Mouse (Mus musculus) lung, embryonic 14.5 days (tissue): ENCODE results near the gene Chrm3. TPM values are rescaled to one million over a fixed set of nuclear protein-coding genes. Genes with fewer than 3 reads are reported as not detected.
A peak's percentile ranks its signal among the peaks of the same experiment; 100 is the strongest.

ENCODE experiments used
- ATAC-seq: fragments of 200-750 bp; cut with Nextera tagmentation; 2 replicates; pipeline ENCODE4 v1.8.0; 2017; ENCODE audit warnings: mild to moderate bottlenecking, moderate TSS enrichment, moderate library complexity; ENCODE audit not compliant: insufficient read depth
- DNase-seq: peaks from one replicate; pipeline ENCODE4 v3.0.0-alpha.2; 2015
- H3K27ac ChIP-seq: fragments of 300-500 bp; sonication (generic); 2 replicates; pipeline ENCODE4 v1.5.1; 2014; ENCODE audit warnings: low read depth, mild to moderate bottlenecking, moderate library complexity
- H3K27me3 ChIP-seq: fragments of 300-500 bp; sonication (generic); 2 replicates; pipeline ENCODE4 v1.6.1; 2014; ENCODE audit warnings: low read length, control low read depth; ENCODE audit not compliant: insufficient read depth
- H3K36me3 ChIP-seq: fragments of 300-500 bp; sonication (generic); 2 replicates; pipeline ENCODE4 v1.6.1; 2014; ENCODE audit warnings: control low read depth; ENCODE audit not compliant: insufficient read depth
- H3K4me1 ChIP-seq: fragments of 300-500 bp; sonication (generic); 2 replicates; pipeline ENCODE4 v1.6.1; 2014; ENCODE audit warnings: antibody characterized with exemption, control low read depth; ENCODE audit not compliant: insufficient read depth
- H3K4me2 ChIP-seq: fragments of 300-500 bp; sonication (generic); 2 replicates; pipeline ENCODE4 v1.6.1; 2014; ENCODE audit warnings: mild to moderate bottlenecking
- H3K4me3 ChIP-seq: fragments of 300-500 bp; sonication (generic); 2 replicates; pipeline ENCODE4 v1.5.1; 2014; ENCODE audit warnings: low read depth, low read length
- H3K9ac ChIP-seq: fragments of 300-500 bp; sonication (generic); 2 replicates; pipeline ENCODE4 v1.6.1; 2014
- H3K9me3 ChIP-seq: fragments of 300-500 bp; sonication (generic); 2 replicates; pipeline ENCODE4 v1.6.1; 2016; ENCODE audit warnings: low read depth, low read length, control low read depth
- CTCF ChIP-seq: IDR thresholded peaks from 2 replicates; pipeline ENCODE4 v1.5.1; 2016; ENCODE audit warnings: antibody characterized with exemption, low read depth
- WGBS: fragments of 180-500 bp; shearing (Covaris S2); extraction: QIAGEN DNeasy Blood & Tissue Kit; methylation state at CpG from one replicate; pipeline ENCODE4 v1.1.7; 2014; 5-methylcytosine and 5-hydroxymethylcytosine counted together
- polyA plus RNA-seq: library from polyadenylated mRNA; unstranded; fragments of >200 nt; fragmentation: Nextera tagmentation; extraction: Ambion mirVana; gene quantifications from 2 replicates; pipeline ENCODE4 v1.2.1, GENCODE M21; 2014

The Chrm3 gene
- polyA plus RNA-seq, 1 experiment from 2014 or later: 0.42 TPM

- no peak for TF ChIP-seq CTCF
- Histone ChIP-seq H3K4me3 (no peak overlapping the region), H3K36me3 (no peaks in the 10 kb centered on the region), H3K4me2 (no peak overlapping the region), H3K27me3 (no peaks in the 10 kb centered on the region), H3K27ac (no peak overlapping the region), H3K9ac (no peak overlapping the region), H3K4me1 (peaks cover 4% of the 10 kb centered on the region; the same call in 1 of the 2 replicates), H3K9me3 (no peaks in the 10 kb centered on the region)
- 65% methylated on average over 1 of the region's 1 CpGs for WGBS
- ATAC-seq: no peak
- DNase-seq: no peak
Observed at GRCm38 (mm10) chr13:9891088-9891487, 469.6 kb downstream of the Chrm3 start.

- no peaks in the 10 kb centered on the region for H3K36me3 ChIP-seq
- WGBS: 53% methylated on average over 5 of the region's 5 CpGs
- DNase-seq: peak; percentile 47
Observed at GRCm38 (mm10) chr13:9890460-9890859, 470.2 kb downstream of the Chrm3 start.

GRCm38 (mm10) chr13:9889954-9890353 lies 470.7 kb downstream of the Chrm3 start:
- peaks cover 4% of the 10 kb centered on the region; the same call in 1 of the 2 replicates for H3K4me1 ChIP-seq
- 47% methylated on average over 1 of the region's 1 CpGs for WGBS
- no peak overlapping the region for H3K4me2 ChIP-seq
- DNase-seq (peak; percentile 21), ATAC-seq (no peak; the same call in 1 of the 2 replicates)
- H3K27ac ChIP-seq: no peak overlapping the region
- no peak overlapping the region for H3K9ac ChIP-seq
- TF ChIP-seq CTCF: no peak
- H3K9me3 ChIP-seq: no peaks in the 10 kb centered on the region
- H3K27me3 ChIP-seq: no peaks in the 10 kb centered on the region
- H3K4me3 ChIP-seq: no peak overlapping the region
- no peaks in the 10 kb centered on the region for H3K36me3 ChIP-seq

More at GRCm38 (mm10) chr13:9890460-9890859, 470.2 kb downstream of the Chrm3 start:
- Histone ChIP-seq H3K27ac (no peak overlapping the region), H3K4me1 (peaks cover 4% of the 10 kb centered on the region; the same call in 1 of the 2 replicates), H3K9ac (no peak overlapping the region), H3K9me3 (no peaks in the 10 kb centered on the region), H3K27me3 (no peaks in the 10 kb centered on the region), H3K4me2 (no peak overlapping the region), H3K4me3 (no peak overlapping the region)
- ATAC-seq: peak; percentile 62
- no peak for TF ChIP-seq CTCF

GRCm38 (mm10) chr13:9888284-9888683 lies 472.4 kb downstream of the Chrm3 start:
- WGBS: 51% methylated on average over 5 of the region's 5 CpGs
- Histone ChIP-seq H3K9ac (no peak overlapping the region), H3K27me3 (no peaks in the 10 kb centered on the region), H3K9me3 (no peaks in the 10 kb centered on the region), H3K27ac (no peak overlapping the region), H3K4me3 (no peak overlapping the region), H3K4me2 (no peak overlapping the region), H3K4me1 (peaks cover 4% of the 10 kb centered on the region; the same call in 1 of the 2 replicates), H3K36me3 (no peaks in the 10 kb centered on the region)
- ATAC-seq (no peak), DNase-seq (no peak)
- TF ChIP-seq CTCF: no peak

- 81% methylated on average over 5 of the region's 5 CpGs for WGBS
- H3K9me3 ChIP-seq: no peaks in the 10 kb centered on the region
- no peak for ATAC-seq
- peaks cover 4% of the 10 kb centered on the region; the same call in 1 of the 2 replicates for H3K4me1 ChIP-seq
- H3K36me3 ChIP-seq: no peaks in the 10 kb centered on the region
- H3K9ac ChIP-seq: no peak overlapping the region
- no peak overlapping the region for H3K4me2 ChIP-seq
- H3K4me3 ChIP-seq: no peak overlapping the region
- no peak overlapping the region for H3K27ac ChIP-seq
- TF ChIP-seq CTCF: no peak
- no peak for DNase-seq
- no peaks in the 10 kb centered on the region for H3K27me3 ChIP-seq
Observed at GRCm38 (mm10) chr13:9887261-9887660, 473.4 kb downstream of the Chrm3 start.

GRCm38 (mm10) chr13:9886465-9887135 lies 474.0 kb downstream of the Chrm3 start:
- no peak overlapping the region for H3K9ac ChIP-seq
- no peaks in the 10 kb centered on the region for H3K9me3 ChIP-seq
- DNase-seq (peak; percentile 16), ATAC-seq (0 out of 2 replicates have a peak, but pooled peaks have one; percentile 13)
- no peaks in the 10 kb centered on the region for H3K27me3 ChIP-seq
- peaks cover 4% of the 10 kb centered on the region; the same call in 1 of the 2 replicates for H3K4me1 ChIP-seq
- no peak overlapping the region for H3K4me2 ChIP-seq
- H3K36me3 ChIP-seq: no peaks in the 10 kb centered on the region
- no peak overlapping the region for H3K4me3 ChIP-seq
- H3K27ac ChIP-seq: no peak overlapping the region
- TF ChIP-seq CTCF: no peak
- WGBS: 43% methylated on average over 6 of the region's 6 CpGs

GRCm38 (mm10) chr13:9882362-9883282 lies 478.0 kb downstream of the Chrm3 start:
- Histone ChIP-seq H3K4me3 (no peak overlapping the region), H3K4me1 (peaks cover 4% of the 10 kb centered on the region; the same call in 1 of the 2 replicates), H3K27ac (no peak overlapping the region), H3K4me2 (no peak overlapping the region), H3K9ac (no peak overlapping the region), H3K27me3 (no peaks in the 10 kb centered on the region), H3K36me3 (no peaks in the 10 kb centered on the region), H3K9me3 (no peaks in the 10 kb centered on the region)
- ATAC-seq (peak; percentile 93), DNase-seq (peak; percentile 95)
- TF ChIP-seq CTCF: peak; percentile 85
- 30% methylated on average over 15 of the region's 15 CpGs for WGBS
